ENCODE assay signal across 19 mouse cellular contexts in the genomic region with DNA sequence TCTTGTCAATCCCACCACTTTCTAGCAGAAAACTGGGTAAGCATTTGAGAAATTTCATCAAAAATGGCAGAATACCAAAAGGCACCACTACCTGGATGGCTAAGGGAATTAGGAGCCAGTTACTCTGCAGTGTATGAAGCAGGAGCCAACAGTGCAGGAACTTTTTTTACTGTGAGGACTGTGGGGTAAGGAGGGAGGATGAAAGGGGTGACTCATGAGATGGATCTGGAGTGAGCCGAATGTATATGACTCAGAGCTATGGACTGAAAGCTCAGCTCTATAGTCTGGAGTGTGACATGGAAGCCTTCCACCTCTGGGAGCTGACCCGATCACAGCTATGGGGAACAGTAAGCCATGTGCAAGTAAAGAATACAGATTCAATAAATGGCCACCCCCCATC.
DNase-seq lines count a peak whose midpoint lies in the region; TF ChIP-seq lines count a peak whose summit lies in the region.
"Had no signal": no experiment of that assay in that cellular context is flagged by ENCODE, and none has a peak within 500 bp of the region (broad histone marks: within the 10 kb centered on the region; RNA-seq: fewer than 3 reads in every experiment).

No protein-coding gene starts in this region.

- peaks cover 2% of the 10 kb centered on the region; the same call in 1 of the 2 replicates for H3K4me1 ChIP-seq in embryonic fibroblast, embryonic 13.5 days (ENCODE audit: control insufficient read depth, insufficient read depth, low read length)
- H3K4me1 ChIP-seq: embryonic facial prominence, embryonic 13.5 days; forebrain, embryonic 15.5 days had no signal

- H3K27ac ChIP-seq in layer of hippocampus, adult 2 months = peak overlapping the region; percentile 53
- H3K27ac ChIP-seq in embryonic fibroblast, embryonic 13.5 days (ENCODE audit: insufficient read depth, low read length) = peak overlapping the region; percentile 76
- H3K27ac ChIP-seq: embryonic facial prominence, embryonic 13.5 days; forebrain, embryonic 15.5 days; heart, embryonic 13.5 days; hindbrain, postnatal 0 days had no signal

- TF ChIP-seq POLR2A in embryonic fibroblast, embryonic 13.5 days (IDR thresholded peaks at IDR 0.05; ENCODE audit: low read depth, low read length) = no peak

- DNase-seq in layer of hippocampus, adult 2 months (ENCODE audit: low spot score in 2 of 2) = no peak
- no peak for DNase-seq in layer of hippocampus, adult 8-10 months (ENCODE audit: low spot score in 2 of 2)
- peak; percentile 91 for DNase-seq in 3T3-L1 (ENCODE audit: low read depth, low spot score)
- DNase-seq in Muller cell, postnatal 12 days (ENCODE audit: inconsistent ontology term) = peak; percentile 21
- DNase-seq in cerebellum, postnatal 36 days = no peak
- DNase-seq in thymus, adult 18-20 months = no peak
- DNase-seq: adrenal gland, postnatal 10 days; cerebellum, adult 11-12 months; cerebellum, adult 9-10 months; cerebellum, postnatal 25 days; gastrocnemius, postnatal 14 days; heart, postnatal 36 days; kidney, adult 18-20 months had no signal

- no peak overlapping the region for H3K4me3 ChIP-seq in layer of hippocampus, adult 2 months
- H3K4me3 ChIP-seq in embryonic fibroblast, embryonic 13.5 days (ENCODE audit: insufficient read depth, low read length) = no peak overlapping the region
- H3K4me3 ChIP-seq: embryonic facial prominence, embryonic 13.5 days; erythroblast, embryonic 14.5 days; forebrain, embryonic 15.5 days; heart, embryonic 13.5 days had no signal

- TF ChIP-seq CTCF in layer of hippocampus, adult 2 months (conservative IDR thresholded peaks at IDR 0.05) = no peak
- TF ChIP-seq CTCF in embryonic fibroblast, embryonic 13.5 days (IDR thresholded peaks at IDR 0.05; ENCODE audit: borderline replicate concordance, insufficient read depth, low read length) = no peak

Comparison
In these comparisons a context has a peak if more than half of its experiments do, and no peak if none do; other contexts are left out.
1. DNase-seq: peak in 3T3-L1 (single experiment) and Muller cell, postnatal 12 days (single experiment); none in layer of hippocampus, adult 2 months (0 of 2), layer of hippocampus, adult 8-10 months (0 of 2), cerebellum, postnatal 36 days (0 of 2) and thymus, adult 18-20 months (0 of 2).